Mouse (Mus musculus) monocyte, adult 5-6 weeks (primary cell): ENCODE measurements at regions not wholly inside any gene's neighbourhood (a gene's known extent, or its start where the extent isn't known, plus 50 kb on each side); places are given as distances from the start of the nearest gene placed in this dataset.

ENCODE experiments used
- ATAC-seq: fragments of 153-309, 156-312 bp; replicated peaks from 2 replicates; pipeline ENCODE4 v1.8.0; 2017; ENCODE audit warnings: mild to moderate bottlenecking; ENCODE audit not compliant: low TSS enrichment, insufficient number of reproducible peaks, severe bottlenecking, poor library complexity, low FRiP score

DNA sequence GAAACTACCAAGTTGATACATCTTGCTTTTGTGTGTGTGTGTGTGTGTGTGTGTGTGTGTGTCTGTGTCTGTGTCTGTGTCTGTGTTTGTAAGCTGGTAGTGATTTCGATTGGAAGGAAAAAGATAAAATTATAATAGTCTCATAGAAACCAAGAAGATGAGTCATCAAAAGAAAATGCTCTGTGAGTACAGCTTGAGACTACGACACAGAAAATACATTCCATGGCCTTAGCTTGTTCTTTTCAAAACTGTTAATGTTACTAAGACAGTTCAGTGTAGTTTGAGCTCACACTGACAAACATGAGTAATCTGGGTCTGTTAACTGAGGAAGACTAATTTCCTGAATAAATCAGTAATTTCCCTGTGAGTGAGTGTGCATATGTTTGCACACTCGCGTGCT is 239.8 kb downstream of the Ptprc start:
- no peak for ATAC-seq

DNA sequence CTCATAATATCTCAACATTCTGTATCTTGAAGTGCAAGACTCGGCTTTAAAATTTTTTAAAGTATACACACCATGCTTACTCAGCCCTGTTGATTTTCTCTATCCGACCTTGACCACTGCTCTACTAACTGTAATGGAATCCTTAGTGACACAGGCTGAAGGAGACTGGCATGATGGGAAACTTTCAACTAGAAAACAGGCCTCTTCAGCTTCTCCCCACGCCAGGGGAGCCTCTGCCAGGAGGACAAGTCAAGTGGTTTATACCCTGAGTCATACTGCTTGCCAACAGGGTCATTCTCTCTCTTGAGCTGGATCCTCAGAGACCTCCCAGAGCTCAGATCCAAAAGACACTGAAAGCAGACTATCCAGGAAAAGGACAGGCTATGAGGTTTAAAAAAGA is 245.7 kb downstream of the Ptprc start:
- no peak for ATAC-seq

DNA sequence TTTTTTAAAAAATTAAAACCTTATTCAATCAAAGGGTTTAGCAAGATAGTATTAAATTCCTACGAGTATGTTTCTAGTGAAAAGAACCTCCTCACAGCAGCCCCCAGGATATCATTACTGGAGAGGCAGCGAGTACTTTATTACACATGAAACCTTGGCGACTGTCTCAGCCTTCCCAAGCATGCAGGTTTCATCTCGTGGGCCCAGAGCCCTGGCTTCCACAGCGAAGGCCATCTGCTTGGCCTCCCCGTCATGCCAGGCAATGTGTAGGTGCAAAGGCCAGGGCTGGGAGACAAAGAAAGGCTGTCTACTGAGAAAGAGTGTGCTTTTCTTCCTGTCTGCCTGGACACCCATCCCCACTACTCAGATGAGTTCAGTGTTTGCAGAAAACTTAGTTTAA is 247.0 kb downstream of the Ptprc start:
- no peak for ATAC-seq

DNA sequence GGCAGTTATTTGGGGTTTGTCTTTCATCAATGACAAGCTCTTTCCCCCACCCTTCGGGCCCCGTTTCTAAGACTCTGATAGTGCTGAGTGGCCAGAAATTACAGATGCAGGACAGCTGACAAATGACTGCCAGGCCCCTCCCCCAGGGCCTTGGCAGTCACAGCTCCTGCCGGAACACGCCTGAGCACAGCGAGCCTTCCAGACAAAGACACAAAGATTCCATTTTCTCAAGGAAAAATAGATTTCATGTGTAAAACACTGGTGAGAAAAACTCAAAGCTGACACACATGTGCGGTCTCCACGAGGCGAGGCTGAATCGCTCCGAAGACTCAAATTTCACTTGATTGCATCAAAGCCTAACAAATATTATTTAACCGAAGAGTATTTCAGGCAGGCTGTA is 247.6 kb downstream of the Ptprc start:
- ATAC-seq = no peak

DNA sequence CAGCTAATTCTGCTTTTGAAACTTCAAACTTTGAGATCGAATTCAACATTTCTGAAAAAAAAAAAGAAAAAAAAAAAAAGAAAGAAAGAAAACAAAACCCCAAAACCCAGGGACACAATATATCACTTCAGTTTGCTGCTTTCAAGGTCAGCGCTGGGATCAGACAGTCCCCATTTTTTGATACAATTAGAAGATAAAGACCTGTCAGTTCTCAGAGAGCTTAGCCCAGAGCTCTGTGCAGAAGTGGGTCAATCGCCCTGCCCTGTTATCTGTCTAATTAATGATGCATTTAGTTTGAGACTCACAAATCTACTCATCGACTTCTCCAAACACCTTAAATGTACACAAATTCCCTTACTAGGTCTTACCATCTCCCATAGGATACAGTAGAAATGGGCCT is 249.2 kb downstream of the Ptprc start:
- ATAC-seq = no peak

DNA sequence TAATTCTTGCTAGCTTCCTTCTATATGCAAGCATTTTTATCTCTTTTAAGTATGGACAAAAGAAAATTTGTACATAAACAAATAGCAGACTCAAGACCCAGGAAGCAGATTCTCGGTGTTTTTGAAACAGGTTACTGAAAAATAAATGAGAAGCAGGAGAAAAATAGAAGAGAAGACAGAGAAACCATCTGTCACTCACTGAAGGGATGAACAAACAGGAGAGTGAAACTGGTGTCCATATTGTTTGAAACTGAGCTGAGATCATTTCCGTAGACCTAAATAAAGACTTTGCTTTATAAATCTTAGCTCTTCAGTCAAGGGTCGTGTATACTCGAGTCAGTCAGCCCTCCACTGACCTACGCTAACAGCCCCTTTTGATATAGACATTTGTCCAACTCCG is 251.4 kb downstream of the Ptprc start:
- no peak for ATAC-seq

DNA sequence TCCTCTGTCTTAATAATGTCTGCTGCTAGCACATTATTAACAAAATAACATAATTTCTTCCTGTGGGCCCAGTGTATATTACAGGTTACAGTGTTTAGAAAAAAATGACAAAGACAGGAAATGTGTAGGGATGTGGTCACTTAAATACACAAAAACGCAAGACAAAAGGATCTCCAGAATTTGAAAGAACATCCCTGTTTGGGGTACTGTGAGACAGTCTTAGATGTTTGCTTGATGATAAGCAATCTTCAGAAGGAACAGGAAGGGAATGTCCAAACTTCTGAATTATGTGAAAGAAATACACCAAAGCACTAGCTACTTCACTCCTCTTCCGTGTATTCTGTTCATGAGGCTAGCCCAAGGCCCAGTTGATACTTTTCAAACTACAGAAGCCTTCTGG is 251.8 kb downstream of the Ptprc start:
- ATAC-seq = no peak

DNA sequence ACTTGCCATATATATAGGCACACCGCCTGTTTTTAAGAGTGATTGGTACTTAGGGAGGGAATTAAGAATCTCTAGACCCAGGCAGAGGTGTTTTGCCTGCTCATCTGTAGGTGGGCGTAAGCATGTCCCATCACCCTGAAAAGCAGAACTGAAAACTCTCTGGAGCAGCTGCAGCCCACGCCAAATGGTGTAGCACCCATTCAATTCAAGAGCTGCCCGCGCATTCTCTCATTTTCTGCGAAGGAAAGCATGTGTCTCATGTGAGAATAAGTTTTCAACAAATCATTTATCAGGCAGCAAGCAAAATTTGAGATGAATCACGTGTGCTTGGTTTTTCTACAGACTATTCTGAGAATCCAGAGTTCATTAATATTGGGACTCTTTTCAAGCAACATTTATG is 252.7 kb downstream of the Ptprc start:
- ATAC-seq = no peak

DNA sequence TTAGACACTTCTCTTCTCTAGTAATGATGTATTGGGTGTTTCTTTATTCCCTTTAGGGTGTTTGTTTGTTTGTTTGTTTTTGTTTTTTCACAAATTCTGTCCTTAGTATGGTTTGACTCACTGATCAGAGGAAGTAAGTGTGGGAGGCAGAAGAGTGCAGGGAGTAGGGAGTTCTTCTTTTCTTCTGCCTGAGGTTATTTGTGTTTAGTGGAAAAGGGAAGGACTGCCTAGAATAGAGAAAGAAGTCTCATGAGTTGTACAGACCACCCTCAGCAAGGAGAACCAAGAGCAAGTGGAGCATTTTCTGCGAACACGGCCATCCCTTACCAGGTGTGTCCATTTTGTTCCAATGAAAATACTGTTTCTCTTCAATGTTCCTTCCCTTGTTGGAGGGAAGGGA is 253.9 kb downstream of the Ptprc start:
- peak; percentile 47; the same call in 1 of the 2 replicates for ATAC-seq

DNA sequence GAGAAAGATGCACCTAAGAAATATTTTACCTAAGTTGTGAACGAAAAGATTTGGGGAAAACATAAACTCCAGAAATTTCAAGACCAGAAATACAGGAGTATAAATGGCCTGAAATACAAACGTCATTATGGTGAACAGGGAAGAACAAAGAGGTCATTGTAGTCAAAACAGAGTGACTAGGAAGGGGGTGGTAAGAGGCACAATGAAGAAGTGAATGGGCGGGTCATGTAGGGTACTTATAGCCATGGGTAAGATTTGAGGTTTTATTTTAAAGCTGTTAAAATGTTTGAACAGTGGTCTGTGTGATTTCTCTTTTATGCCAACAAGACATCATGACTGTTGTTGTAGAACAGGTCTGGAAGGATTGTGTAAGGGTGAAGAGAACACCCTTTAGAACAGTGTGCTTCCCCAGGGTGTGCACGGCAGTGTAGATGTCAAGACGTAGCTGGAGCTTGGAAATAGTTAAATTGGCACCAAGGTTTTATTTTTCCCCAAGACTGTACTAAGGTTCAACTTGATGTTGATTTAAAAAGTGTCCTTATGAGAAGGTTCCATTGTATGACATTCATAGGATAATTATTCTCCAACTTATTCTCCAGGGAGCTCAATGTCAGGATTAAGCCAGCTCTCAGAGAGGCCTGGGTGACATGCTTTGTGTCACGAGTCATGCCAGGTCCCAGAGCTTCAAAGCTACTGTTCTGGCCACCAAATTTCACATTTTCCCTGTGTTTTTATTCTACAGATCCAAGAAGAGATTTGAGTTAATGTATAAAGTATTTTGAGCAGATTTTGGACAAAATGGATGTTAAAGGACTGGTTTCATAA is 255.6 kb downstream of the Ptprc start:
- no peak for ATAC-seq

DNA sequence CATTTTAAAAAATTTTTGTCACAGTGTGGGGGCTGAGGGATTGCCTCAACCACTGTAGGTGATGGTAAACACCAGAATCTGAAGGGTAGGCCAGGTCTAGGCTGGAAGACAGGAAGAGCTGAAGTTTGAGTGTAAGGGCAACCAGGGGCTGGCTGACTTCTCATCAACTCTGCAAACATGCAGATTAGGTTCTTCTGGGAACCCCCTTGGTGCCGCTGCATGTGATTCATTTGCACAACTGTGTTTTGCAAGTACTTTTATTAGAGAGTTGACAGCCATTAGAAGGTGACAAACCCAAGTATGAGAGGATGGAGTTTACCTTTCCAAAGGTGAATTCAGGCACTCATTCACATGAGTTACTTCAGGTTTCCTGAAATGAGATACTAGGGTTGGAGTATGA is 258.1 kb downstream of the Ptprc start:
- no peak for ATAC-seq

DNA sequence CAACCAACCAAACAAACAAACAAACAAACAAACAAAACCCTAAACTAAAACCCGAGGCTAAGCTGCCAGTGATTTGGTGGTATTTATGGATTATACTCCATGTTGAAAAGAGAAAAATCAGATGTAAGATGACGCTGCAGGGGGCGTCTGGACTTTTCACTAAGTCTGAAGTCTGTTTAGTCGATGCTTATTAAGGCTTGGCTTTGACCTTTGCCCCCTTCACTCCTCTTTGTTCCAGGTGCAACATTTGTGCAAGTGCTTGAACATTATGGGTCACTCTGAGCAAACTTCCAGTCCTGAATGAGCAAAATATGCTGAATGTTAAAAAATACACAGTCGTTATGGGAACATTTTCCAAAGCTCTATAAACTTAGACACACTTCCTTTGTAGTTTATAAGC is 268.6 kb downstream of the Ptprc start:
- ATAC-seq = no peak

DNA sequence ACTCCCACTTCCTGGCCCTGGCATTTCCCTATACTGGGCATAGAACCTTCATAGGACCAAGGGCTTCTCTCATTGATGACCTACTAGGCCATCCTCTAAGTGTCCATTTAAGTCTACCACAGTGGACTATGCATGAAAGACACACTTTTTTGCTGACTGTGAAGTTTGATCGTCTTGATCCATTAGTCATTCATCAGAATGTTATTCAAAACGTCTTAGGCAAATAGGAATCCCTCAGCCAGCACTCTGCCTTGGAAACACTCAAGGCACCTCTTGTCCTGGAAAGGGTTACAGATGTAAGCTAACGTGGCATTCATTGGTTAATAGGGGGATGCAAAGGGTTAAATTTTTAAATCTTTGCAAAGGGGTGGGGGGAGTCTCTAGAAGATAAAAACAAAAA is 269.0 kb downstream of the Ptprc start:
- no peak for ATAC-seq

DNA sequence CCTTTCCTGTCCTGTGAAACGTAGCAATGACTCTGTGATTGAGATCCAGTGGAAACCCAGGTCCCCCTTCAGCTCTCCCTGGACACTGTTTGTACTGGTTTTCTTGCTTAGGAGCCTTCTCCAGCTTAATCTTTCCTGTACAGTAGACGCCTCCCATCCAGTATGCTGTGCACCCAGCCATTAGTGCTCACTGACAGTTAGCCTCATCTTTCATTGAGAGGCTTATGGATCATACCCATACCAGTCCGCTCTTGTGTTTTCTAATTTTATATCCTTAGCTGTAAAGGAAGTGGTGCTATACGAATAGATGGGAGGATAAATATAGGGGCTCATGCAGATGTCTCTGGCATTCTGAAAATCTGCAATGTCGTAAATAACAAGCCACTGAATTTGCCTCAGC is 269.9 kb downstream of the Ptprc start:
- ATAC-seq = no peak

DNA sequence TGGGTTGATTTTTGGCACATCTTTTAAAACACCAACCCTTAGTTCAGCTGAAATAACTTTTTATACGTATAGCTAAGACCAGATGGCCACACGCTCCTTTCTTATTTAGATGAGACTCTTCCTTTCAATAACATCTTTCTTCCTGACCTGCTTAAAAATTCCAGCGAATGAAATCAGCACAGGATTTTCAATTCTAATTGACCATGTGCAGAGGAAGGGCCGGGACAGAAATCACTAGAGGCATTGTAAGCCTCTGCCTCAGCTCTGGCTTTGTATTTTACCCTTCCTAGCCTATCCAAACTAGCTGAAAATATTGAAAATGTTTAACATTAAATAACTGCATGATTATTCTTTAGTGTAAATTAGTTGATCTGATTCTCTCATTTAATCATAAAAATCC is 272.2 kb downstream of the Ptprc start:
- ATAC-seq = no peak

DNA sequence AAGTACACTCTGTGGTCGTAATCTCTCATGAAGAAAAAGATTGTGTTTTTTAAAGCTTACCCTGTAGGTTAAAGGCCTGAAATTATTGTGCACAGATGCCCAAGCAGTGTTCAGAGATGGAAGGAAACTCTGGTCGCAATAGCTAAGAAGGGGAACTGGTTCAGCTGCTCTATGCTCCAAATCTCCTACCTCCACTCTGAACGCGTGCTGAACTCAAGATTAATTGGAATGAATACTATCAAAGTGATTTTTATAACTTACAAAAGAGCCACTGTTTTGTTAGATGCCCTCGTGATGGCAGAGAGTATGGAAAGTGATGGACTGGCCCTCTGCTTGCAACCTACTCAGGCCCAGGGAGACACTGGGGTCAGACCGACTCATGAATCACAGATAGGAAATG is 272.6 kb downstream of the Ptprc start:
- no peak for ATAC-seq

DNA sequence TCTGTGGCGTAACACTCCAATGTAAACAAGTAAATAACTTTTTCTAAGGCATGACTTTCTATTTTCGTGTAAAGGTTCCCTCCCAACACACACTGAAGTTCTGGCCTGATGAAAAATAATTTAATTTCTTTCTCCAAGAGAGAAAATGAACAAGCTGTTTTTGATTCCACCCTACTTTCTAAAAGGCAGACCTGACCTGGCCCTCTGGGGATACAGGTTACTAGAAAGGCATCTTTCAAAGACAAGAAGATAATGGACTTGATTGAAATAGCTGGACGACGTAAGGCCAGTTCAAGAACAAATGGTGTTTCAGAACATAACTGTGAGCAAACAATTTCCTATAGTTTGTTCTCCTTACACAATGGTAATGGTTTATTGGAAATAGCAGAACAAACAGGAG is 273.5 kb downstream of the Ptprc start:
- no peak for ATAC-seq

DNA sequence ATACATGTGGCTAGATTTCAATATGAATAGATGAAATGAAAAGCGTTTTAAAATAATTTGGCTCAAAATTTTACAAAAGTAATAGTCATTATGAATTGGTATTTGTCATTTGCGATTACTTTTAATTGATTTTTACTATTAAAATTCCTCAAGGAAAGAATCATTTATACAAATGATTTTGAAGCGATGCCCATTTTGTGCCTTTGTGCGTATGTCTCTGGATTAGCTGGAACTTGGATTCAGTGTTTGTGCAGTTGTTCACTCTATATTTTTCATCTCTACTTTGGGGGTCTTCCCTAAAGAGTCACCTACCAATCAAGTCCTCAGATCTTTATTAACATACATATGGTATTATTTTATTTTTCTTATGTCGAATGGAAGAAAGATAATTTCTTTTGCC is 274.3 kb downstream of the Ptprc start:
- ATAC-seq = no peak

DNA sequence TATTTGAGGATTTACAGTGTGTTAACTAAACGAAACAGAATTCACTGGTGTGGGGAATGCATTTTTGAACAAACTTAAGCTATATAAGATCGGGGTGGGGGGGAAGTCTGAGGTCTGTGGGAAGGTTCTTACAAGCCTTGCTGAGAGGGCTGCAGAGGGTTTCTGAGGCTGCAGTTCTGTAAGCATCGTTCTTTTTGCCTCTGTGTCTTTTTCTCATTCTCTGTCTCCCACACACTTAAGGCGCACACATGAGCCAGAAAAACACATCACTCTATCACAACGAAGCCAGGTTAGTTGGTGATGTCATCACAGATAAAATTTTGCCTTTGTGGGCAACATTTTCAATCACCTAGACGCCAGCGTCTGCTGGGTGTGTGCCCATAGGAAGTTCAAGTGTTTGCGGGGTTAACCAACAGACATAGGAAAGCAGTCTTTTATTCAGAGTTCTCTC is 274.9 kb downstream of the Ptprc start:
- no peak for ATAC-seq

DNA sequence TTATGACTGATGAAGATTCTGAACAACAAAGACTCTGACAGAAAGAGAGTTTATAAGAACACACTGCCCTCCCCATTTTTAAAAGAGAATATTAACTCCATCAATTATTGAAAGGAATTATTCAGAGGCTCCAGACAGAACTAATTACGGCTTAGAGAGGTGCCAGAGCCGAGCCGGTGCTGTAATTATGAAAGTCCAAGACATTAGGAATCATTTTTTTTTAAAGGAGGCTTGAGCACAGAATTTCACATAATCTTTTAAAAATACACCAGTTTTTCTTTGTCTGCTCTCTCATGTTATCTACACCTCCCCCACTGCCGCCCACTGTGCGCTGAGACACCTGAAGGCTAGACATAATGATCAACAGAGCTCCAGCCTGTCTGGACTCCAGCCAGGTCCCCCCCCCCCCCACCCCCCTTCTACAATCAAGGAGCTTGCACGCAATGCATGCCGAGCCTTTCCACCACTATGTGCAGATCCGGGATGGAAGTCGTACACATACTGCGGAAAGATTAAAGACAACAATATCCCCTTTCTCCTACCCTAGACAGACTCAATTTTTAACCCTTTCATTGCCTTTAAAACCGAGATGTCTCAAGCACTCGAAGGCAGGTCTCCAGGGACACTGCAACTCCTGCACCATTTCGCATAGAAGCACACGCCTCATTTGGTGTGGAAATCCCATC is 275.4 kb downstream of the Ptprc start:
- no peak for ATAC-seq
